Mouse (Mus musculus): Measurements from ENCODE around the gene Stap2.

Stap2 gene

DNA sequence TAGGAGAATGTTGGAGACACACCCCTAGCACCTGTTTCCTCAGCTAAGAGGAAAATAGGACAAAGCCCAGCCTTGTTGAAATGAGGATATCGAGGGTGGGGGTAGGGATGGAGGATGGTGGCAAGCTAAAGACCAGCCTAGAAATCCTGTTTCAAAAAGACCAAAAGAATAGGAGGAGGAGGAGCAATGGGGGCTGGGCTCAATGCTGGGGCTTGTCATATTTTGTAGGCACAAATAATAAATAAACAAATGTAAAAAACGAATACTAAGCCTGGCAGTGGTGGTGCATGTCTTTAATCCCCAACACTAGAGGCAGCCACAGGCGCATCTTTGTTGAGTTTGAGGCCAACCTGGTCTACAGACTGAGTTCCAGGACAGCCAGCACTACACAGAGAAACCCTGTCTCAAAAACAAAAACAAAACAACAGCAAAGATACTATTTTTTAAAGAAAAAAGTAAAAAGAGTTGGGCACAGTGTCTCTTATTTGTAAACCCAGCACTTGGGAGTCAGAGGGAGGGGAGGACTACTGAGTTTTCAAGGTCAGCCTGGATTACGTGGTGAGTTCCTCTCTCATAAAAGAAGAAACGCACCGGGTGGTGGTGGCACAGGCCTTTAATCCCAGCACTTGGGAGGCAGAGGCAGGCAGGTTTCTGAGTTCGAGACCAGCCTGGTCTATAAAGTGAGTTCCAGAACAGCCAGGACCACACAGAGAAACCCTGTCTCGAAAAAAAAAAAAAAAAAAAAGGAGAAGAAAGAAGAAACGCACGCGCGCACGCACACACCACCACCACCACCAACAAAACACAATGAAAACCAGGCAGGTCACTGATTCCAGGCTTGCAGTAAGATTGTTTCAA is 47.4 kb downstream of the Stap2 start:
- no peak for DNase-seq

DNA sequence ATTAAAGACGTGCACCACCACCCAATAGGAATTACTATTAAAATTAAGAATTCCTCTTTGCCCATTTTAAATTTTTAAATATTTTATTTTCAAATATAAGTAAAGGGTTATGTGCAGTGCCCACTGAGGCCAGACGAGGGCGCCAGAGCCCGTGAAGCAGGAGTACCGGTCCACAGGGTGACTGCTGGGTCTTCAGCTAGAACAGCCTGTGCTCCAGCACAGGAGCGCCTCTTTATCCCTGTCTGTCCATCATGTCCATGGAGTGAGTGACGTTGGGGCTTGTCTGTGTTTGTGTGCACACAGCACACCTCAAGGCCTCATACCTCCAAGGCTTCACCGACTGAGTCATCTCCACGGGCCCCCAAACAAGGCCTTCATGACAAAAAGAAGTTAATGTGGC is 48.2 kb downstream of the Stap2 start:
- peak; percentile 86 for DNase-seq

DNA sequence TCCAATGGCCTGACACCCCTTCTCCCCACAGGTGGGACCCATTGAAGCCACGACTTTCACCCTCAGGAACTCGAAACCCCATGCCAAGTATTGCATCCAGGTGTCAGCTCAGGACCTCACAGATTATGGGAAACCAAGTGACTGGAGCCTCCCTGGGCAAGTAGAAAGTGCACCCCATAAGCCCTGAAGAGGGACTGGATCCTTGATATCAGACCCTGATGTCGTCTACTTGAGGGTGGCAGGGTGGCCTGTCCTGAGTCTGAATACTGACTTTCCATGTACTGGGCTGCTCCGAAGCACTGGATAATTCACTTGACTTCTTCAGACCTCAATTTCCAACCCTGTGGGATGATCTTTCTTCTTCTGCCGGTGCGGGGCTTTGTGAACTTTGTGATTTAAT is 48.8 kb downstream of the Stap2 start:
- DNase-seq: no peak

- peak; percentile 84 for DNase-seq
Observed at GRCm38 (mm10) chr17:55956129-55956528, 49.3 kb downstream of the Stap2 start.

- no peak for DNase-seq
Observed at GRCm38 (mm10) chr17:55954229-55954628, 51.2 kb downstream of the Stap2 start.

DNA sequence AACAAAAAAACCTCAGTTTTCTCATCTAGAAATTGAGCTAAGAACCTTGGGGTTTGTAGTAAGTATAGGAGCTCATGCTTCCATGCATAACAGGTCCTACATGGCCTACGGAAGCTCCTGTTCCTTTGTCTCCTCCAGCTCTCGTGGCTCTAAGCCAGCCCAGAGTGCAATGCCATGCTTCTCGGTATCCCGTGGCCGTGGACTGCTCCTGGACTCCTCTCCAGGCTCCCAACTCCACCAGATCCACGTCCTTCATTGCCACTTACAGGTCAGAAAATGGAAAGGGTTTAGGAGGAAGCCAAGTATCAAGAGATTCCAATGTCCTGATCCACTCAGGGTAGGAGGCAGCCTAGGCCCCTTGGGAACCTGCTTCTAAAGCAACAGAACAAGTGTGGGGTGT is 51.6 kb downstream of the Stap2 start:
- no peak for DNase-seq

- no peak for DNase-seq
Observed at GRCm38 (mm10) chr17:55952447-55953027, 52.8 kb downstream of the Stap2 start, which contains the start of gene Ebi3. Ebi3 (plus strand) TSS chr17:55952640.

GRCm38 (mm10) chr17:55952041-55952440 is 53.3 kb downstream of the Stap2 start:
- DNase-seq: no peak

DNA sequence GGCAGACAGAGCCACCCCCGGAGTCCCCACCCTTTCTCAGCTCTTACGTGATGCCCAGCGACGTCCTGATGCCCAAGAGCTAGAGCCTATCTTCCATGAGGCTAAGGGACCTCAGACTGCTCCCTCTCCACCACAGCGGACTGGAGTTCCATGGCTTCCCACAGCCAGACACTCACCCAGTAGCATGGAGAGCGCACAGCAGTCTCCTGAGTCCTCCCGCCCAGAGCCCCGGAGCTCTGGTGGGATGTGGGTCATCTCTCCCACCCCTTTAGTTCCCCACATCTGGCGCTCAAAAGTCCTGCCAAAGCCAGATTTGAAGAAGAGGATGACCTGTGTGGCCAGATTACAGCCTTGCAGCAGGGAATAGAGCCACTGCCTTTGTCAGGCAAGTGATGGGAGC is 54.8 kb downstream of the Stap2 start:
- no peak for DNase-seq

GRCm38 (mm10) chr17:55949400-55949799 is 56.0 kb downstream of the Stap2 start, which contains the start of gene Zfp119b:
Zfp119b (minus strand) TSS chr17:55949500.
- no peak for DNase-seq

DNA sequence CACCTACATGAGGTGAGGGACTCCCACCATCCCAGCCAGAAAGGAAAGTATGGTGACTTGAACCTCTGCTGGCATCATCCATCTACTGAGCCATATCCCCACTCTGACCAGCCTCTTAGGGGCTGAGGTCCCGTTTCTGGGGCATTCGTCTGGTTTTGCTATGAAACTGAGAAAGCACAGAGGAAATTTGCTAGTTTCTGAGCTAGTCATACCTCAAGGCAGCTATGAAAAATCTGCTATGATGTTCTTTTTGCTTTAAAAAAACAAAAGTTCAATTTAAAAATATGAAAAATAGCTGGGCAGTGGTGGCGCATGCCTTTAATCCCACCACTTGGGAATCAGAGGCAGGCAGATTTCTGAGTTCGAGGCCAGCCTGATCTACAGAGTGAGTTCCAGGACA is 56.7 kb downstream of the Stap2 start:
- DNase-seq: no peak
